Mouse (Mus musculus) testis, adult 2 months (tissue): ENCODE results near the gene Samd15.

Source experiments
- CTCF ChIP-seq: fragments of 200-500 bp; IDR thresholded peaks from 2 replicates; pipeline ENCODE4 v1.5.1; 2012; ENCODE audit warnings: low read depth, mild to moderate bottlenecking, inconsistent platforms, low read length, moderate library complexity; ENCODE audit not compliant: control insufficient read depth, insufficient read depth, insufficient replicate concordance
- POLR2A ChIP-seq: fragments of 200-500 bp; IDR thresholded peaks from 2 replicates; pipeline ENCODE4 v1.6.1; 2012; ENCODE audit warnings: low read depth, mild to moderate bottlenecking, inconsistent platforms, low read length, moderate library complexity; ENCODE audit not compliant: control insufficient read depth

GRCm38 (mm10) chr12:87177631-87178030 is 21.9 kb upstream of the Samd15 start:
- TF ChIP-seq CTCF (no peak), POLR2A (no peak)
